Mouse (Mus musculus) hindbrain, embryonic 15.5 days (tissue): ENCODE measurements at regions not wholly inside any gene's neighbourhood (a gene's known extent, or its start where the extent isn't known, plus 50 kb on each side); places are given as distances from the start of the nearest gene placed in this dataset.

ENCODE experiments used
- ATAC-seq: fragments of 200-750 bp; cut with Nextera tagmentation; 2 replicates; pipeline ENCODE4 v1.8.0; 2017; ENCODE audit warnings: low read depth, moderate number of reproducible peaks, moderate TSS enrichment; ENCODE audit not compliant: low FRiP score
- H3K27ac ChIP-seq: fragments of 300-500 bp; sonication (generic); replicated peaks from 2 replicates; pipeline ENCODE4 v1.5.1; 2015; ENCODE audit warnings: mild to moderate bottlenecking, inconsistent platforms
- H3K27me3 ChIP-seq: fragments of 300-500 bp; sonication (generic); 2 replicates; pipeline ENCODE4 v1.6.1; 2015; ENCODE audit warnings: control low read depth, inconsistent platforms
- H3K36me3 ChIP-seq: fragments of 300-500 bp; sonication (generic); 2 replicates; pipeline ENCODE4 v1.6.1; 2015; ENCODE audit warnings: control low read depth, inconsistent platforms
- H3K4me1 ChIP-seq: fragments of 300-500 bp; sonication (generic); replicated peaks from 2 replicates; pipeline ENCODE4 v1.6.1; 2015; ENCODE audit warnings: control low read depth, inconsistent platforms
- H3K4me2 ChIP-seq: fragments of 300-500 bp; sonication (generic); 2 replicates; pipeline ENCODE4 v1.6.1; 2015; ENCODE audit warnings: moderate library complexity, mild to moderate bottlenecking, inconsistent platforms
- H3K4me3 ChIP-seq: fragments of 300-500 bp; sonication (generic); 2 replicates; pipeline ENCODE4 v1.5.1; 2015; ENCODE audit warnings: mild to moderate bottlenecking, inconsistent platforms
- H3K9ac ChIP-seq: fragments of 300-500 bp; sonication (generic); 2 replicates; pipeline ENCODE4 v1.6.1; 2015; ENCODE audit warnings: inconsistent platforms
- H3K9me3 ChIP-seq: fragments of 300-500 bp; sonication (generic); 2 replicates; pipeline ENCODE4 v1.6.1; 2016; ENCODE audit warnings: control low read depth, inconsistent platforms
- WGBS: fragments of 180-500 bp; shearing (Covaris S2); methylation state at CpG from one replicate; pipeline ENCODE4 v1.1.7; 2015; 5-methylcytosine and 5-hydroxymethylcytosine counted together

GRCm38 (mm10) chr7:133434027-133434820 is 167.7 kb downstream of the Tex36 start:
- ATAC-seq: no peak
- Histone ChIP-seq H3K4me2 (no peak overlapping the region), H3K9me3 (no peaks in the 10 kb centered on the region), H3K4me1 (0 out of 2 replicates have a peak, but pooled peaks cover 5% of the 10 kb centered on the region), H3K9ac (no peak overlapping the region), H3K27ac (no peak overlapping the region), H3K4me3 (no peak overlapping the region), H3K36me3 (no peaks in the 10 kb centered on the region), H3K27me3 (no peaks in the 10 kb centered on the region)
- 77% methylated on average over 17 of the region's 17 CpGs for WGBS

DNA sequence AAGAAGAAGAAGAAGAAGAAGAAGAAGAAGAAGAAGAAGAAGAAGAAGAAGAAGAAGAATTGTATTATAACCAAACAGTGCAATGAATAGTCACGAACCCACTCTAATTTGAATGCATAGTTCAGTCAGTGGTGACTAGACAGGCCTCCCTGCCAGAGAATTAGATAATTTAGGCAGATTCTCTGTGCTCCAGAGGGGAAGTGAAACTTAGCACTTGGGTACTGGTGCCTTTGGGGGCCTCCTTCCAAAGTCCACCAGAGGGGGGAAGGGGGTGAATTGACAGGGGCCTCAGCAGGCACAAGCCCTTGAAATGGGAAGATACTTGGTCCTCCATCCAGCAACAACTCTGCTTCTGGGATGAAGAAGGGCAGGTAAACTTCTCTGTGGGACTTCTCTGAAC is 169.6 kb downstream of the Tex36 start:
- H3K27me3 ChIP-seq: no peaks in the 10 kb centered on the region
- no peak overlapping the region for H3K9ac ChIP-seq
- no peaks in the 10 kb centered on the region for H3K4me1 ChIP-seq
- no peak overlapping the region for H3K4me2 ChIP-seq
- H3K4me3 ChIP-seq: no peak overlapping the region
- H3K9me3 ChIP-seq: no peaks in the 10 kb centered on the region
- WGBS: 80% methylated on average over 1 of the region's 1 CpGs
- no peaks in the 10 kb centered on the region for H3K36me3 ChIP-seq
- no peak overlapping the region for H3K27ac ChIP-seq
- no peak for ATAC-seq

DNA sequence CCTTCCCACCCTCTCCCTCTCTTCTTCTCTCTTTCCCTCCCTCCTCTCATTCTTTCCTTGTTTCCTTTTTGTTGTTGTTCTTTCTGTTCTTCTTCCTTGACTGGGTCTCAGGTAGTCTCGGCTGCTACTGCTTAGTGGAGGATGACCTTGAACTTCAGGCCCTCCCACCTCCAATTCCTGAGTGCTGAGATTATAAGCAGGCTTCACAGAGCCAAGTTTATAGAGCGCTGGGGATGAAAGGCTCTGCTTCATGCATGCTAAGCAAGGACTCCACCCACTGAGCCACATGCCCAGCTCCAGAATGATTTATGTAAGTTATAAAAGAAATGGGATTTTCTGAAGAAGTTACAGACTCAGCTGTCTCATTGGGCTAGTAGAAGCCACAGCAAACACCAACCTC is 199.9 kb downstream of the Tex36 start:
- Histone ChIP-seq H3K27ac (no peak overlapping the region), H3K36me3 (no peaks in the 10 kb centered on the region), H3K4me1 (peaks cover 4% of the 10 kb centered on the region; the same call in 1 of the 2 replicates), H3K9me3 (no peaks in the 10 kb centered on the region), H3K4me2 (no peak overlapping the region), H3K27me3 (no peaks in the 10 kb centered on the region), H3K9ac (no peak overlapping the region), H3K4me3 (no peak overlapping the region)
- ATAC-seq: no peak
- WGBS: 54% methylated on average over 2 of the region's 2 CpGs

GRCm38 (mm10) chr7:133400691-133401090 is 201.3 kb downstream of the Tex36 start:
- 53% methylated on average over 4 of the region's 4 CpGs for WGBS
- no peak overlapping the region for H3K9ac ChIP-seq

GRCm38 (mm10) chr7:133388716-133389115 is 213.2 kb downstream of the Tex36 start:
- WGBS: 83% methylated on average over 6 of the region's 6 CpGs
- peaks cover 7% of the 10 kb centered on the region; the same call in 1 of the 2 replicates for H3K4me1 ChIP-seq
- no peak overlapping the region for H3K4me2 ChIP-seq
- H3K36me3 ChIP-seq: no peaks in the 10 kb centered on the region
- no peak overlapping the region for H3K4me3 ChIP-seq
- H3K9me3 ChIP-seq: no peaks in the 10 kb centered on the region
- H3K27ac ChIP-seq: no peak overlapping the region
- ATAC-seq: no peak
- no peaks in the 10 kb centered on the region for H3K27me3 ChIP-seq
- no peak overlapping the region for H3K9ac ChIP-seq

More at GRCm38 (mm10) chr7:133400691-133401090, 201.3 kb downstream of the Tex36 start:
- H3K4me2 ChIP-seq: no peak overlapping the region
- peaks cover 11% of the 10 kb centered on the region; the same call in 1 of the 2 replicates for H3K4me1 ChIP-seq
- H3K4me3 ChIP-seq: no peak overlapping the region
- H3K27me3 ChIP-seq: no peaks in the 10 kb centered on the region
- H3K27ac ChIP-seq: no peak overlapping the region
- H3K9me3 ChIP-seq: no peaks in the 10 kb centered on the region
- no peak for ATAC-seq
- H3K36me3 ChIP-seq: no peaks in the 10 kb centered on the region

DNA sequence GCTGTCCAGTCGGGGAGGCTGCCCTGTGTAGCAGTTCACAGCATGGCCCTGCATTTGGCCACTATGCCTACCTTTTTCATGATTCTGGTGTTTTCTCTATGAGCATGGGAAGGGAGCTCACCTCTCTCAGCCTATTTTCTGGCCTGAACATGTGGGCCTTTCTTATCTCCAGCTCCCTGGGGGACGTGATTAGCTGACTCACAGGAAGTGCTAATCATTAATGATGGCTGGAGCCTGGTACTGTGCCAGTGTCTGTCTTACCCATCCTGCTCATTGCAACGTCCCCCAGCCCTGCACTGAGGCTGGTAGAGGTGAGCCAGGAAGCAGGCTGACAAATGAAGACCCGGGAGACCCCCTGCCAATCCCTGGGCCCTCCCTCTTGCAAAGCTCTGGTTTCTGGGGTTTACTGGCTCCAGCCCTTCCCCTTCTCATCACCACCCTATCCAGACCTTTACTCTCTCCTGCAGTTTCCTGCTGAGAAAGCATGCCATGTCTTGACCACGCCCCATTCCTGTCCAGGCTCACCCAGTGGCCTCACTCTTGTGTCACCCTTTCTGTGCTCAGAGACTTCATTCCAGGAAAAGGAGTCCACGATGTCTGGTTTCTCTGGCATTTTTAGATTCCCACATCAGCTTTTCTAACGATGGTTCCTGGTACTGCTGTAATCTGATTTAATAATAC is 219.8 kb downstream of the Tex36 start:
- H3K36me3 ChIP-seq: no peaks in the 10 kb centered on the region
- no peak overlapping the region for H3K4me2 ChIP-seq
- no peaks in the 10 kb centered on the region for H3K27me3 ChIP-seq
- no peak for ATAC-seq
- 68% methylated on average over 7 of the region's 7 CpGs for WGBS
- no peaks in the 10 kb centered on the region for H3K9me3 ChIP-seq
- H3K4me1 ChIP-seq: 0 out of 2 replicates have a peak, but pooled peaks cover 7% of the 10 kb centered on the region
- H3K27ac ChIP-seq: no peak overlapping the region
- H3K4me3 ChIP-seq: no peak overlapping the region
- no peak overlapping the region for H3K9ac ChIP-seq

GRCm38 (mm10) chr7:133379373-133379772 is 222.6 kb downstream of the Tex36 start:
- 72% methylated on average over 1 of the region's 1 CpGs for WGBS
- Histone ChIP-seq H3K9me3 (no peaks in the 10 kb centered on the region), H3K36me3 (no peaks in the 10 kb centered on the region), H3K4me1 (no peaks in the 10 kb centered on the region), H3K27ac (no peak overlapping the region), H3K9ac (no peak overlapping the region), H3K4me3 (no peak overlapping the region), H3K27me3 (no peaks in the 10 kb centered on the region), H3K4me2 (no peak overlapping the region)
- ATAC-seq: no peak

GRCm38 (mm10) chr7:133378338-133378737 is 223.6 kb downstream of the Tex36 start:
- 86% methylated on average over 5 of the region's 5 CpGs for WGBS
- no peak for ATAC-seq
- Histone ChIP-seq H3K4me3 (no peak overlapping the region), H3K36me3 (no peaks in the 10 kb centered on the region), H3K9ac (no peak overlapping the region), H3K27me3 (no peaks in the 10 kb centered on the region), H3K4me1 (no peaks in the 10 kb centered on the region), H3K9me3 (no peaks in the 10 kb centered on the region), H3K4me2 (no peak overlapping the region), H3K27ac (no peak overlapping the region)

- ATAC-seq: no peak
- Histone ChIP-seq H3K9me3 (no peaks in the 10 kb centered on the region), H3K36me3 (no peaks in the 10 kb centered on the region), H3K4me2 (no peak overlapping the region), H3K27me3 (no peaks in the 10 kb centered on the region), H3K4me1 (no peaks in the 10 kb centered on the region), H3K9ac (no peak overlapping the region), H3K27ac (no peak overlapping the region), H3K4me3 (no peak overlapping the region)
- WGBS: 64% methylated on average over 8 of the region's 8 CpGs
These were observed 225.0 kb downstream of the Tex36 start for GRCm38 (mm10) chr7:133376833-133377484.

- Histone ChIP-seq H3K9me3 (no peaks in the 10 kb centered on the region), H3K4me3 (no peak overlapping the region), H3K27ac (no peak overlapping the region), H3K4me2 (no peak overlapping the region), H3K4me1 (no peaks in the 10 kb centered on the region), H3K36me3 (no peaks in the 10 kb centered on the region), H3K9ac (no peak overlapping the region), H3K27me3 (no peaks in the 10 kb centered on the region)
- WGBS: 55% methylated on average over 2 of the region's 2 CpGs
- ATAC-seq: no peak
These were observed 229.3 kb downstream of the Tex36 start for GRCm38 (mm10) chr7:133372695-133373094.

DNA sequence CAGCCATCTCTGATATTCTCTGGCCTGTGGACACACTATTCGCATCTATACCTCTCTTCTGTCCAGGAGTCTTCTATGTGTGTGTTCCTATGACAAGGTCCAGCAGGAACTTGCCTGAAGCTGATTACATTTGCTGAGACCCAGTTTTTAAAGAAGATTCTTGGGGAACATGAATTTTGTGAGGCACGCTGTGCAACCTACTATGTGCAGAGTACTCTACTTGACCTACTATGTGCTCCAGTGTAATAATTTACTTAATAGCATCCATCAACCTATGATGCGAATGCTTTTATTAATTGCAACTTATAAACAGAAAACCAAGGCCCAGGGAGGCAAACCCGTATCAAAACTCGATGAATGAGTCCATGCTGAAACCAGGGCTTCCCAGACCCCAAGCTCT is 231.4 kb downstream of the Tex36 start:
- Histone ChIP-seq H3K4me3 (no peak overlapping the region), H3K27me3 (no peaks in the 10 kb centered on the region), H3K9me3 (no peaks in the 10 kb centered on the region), H3K27ac (no peak overlapping the region), H3K36me3 (no peaks in the 10 kb centered on the region), H3K9ac (no peak overlapping the region), H3K4me1 (no peaks in the 10 kb centered on the region), H3K4me2 (no peak overlapping the region)
- ATAC-seq: no peak
- 93% methylated on average over 5 of the region's 5 CpGs for WGBS

GRCm38 (mm10) chr7:133364601-133365000 is 237.4 kb downstream of the Tex36 start:
- Histone ChIP-seq H3K4me1 (peaks cover 3% of the 10 kb centered on the region; the same call in 1 of the 2 replicates), H3K9ac (no peak overlapping the region), H3K4me3 (no peak overlapping the region), H3K27me3 (no peaks in the 10 kb centered on the region), H3K36me3 (no peaks in the 10 kb centered on the region), H3K9me3 (no peaks in the 10 kb centered on the region), H3K4me2 (no peak overlapping the region), H3K27ac (no peak overlapping the region)
- no peak for ATAC-seq
- WGBS: 19% methylated on average over 4 of the region's 4 CpGs
